Mouse (Mus musculus) heart, postnatal 14 days (tissue): Measurements from ENCODE around the gene Sost. TPM values are rescaled to one million over a fixed set of nuclear protein-coding genes. Genes with fewer than 3 reads are reported as not detected.

Source experiments
- total RNA-seq, 2 experiments: library from RNA; stranded (reverse); gene quantifications; 2 replicates each; pipeline ENCODE4 v1.2.3; 2021

The Sost gene
- total RNA-seq, 2 experiments from 2014 or later: 0.68 to 1.3 TPM

Other genes starting within 250 kb of the Sost start
- gene Dhx8, start 234.1 kb downstream of the Sost start, total RNA-seq: 10 to 100 TPM; 17.8 to 19.9 TPM
- gene Etv4, start 181.6 kb downstream of the Sost start, total RNA-seq: 1 to 10 TPM; 1.0 to 1.3 TPM
- gene Meox1, start 72.6 kb downstream of the Sost start, total RNA-seq: 10 to 100 TPM; 13.4 to 18.0 TPM
- not detected for gene Cfap97d1, start 17.3 kb upstream of the Sost start, total RNA-seq
- 100 to 1,000 TPM; 130 to 137 TPM for gene Dusp3, start 20.0 kb upstream of the Sost start, total RNA-seq
- gene Mpp3, start 61.4 kb upstream of the Sost start, total RNA-seq: 1 to 10 TPM; 4.3 to 5.2 TPM
- 10 to 100 TPM; 61.8 to 69.1 TPM for gene Cd300lg, start 74.5 kb upstream of the Sost start, total RNA-seq
- gene Mpp2, start 121.5 kb upstream of the Sost start, total RNA-seq: 1 to 10 TPM; 2.7 to 3.8 TPM
- gene Ppy, start 134.3 kb upstream of the Sost start, total RNA-seq: not detected
- gene Pyy, start 140.8 kb upstream of the Sost start, total RNA-seq: not detected
- gene Nags, start 178.5 kb upstream of the Sost start, total RNA-seq: not detected
- gene Tmem101, start 189.4 kb upstream of the Sost start, total RNA-seq: 10 to 100 TPM; 14.5 TPM
- 10 to 100 TPM; 44.4 to 47.6 TPM for gene Lsm12, start 218.3 kb upstream of the Sost start, total RNA-seq
- 10 to 100 TPM; 35.0 to 35.7 TPM for gene G6pc3, start 222.6 kb upstream of the Sost start, total RNA-seq